9 mouse cellular contexts compared by ENCODE assay signal in the genomic region with DNA sequence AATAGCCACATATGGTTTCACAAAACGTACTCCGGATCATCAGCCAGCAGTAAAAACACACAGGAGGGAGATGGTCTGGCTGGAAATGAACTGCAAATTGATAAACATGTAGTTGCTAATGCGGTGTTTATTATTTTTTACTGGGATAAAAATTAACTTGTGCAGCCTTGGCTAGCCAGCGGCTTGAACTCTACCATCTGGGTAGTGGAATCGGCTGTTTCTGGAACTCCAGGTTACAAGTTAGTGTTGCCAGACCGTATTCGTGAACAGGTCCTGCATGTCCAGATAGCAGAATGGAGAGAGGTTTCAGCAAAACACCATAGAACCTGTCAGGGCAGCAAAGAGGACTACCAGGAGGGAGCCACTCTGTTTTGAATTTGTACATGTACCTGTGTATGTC.
DNase-seq lines count a peak whose midpoint lies in the region; ATAC-seq and TF ChIP-seq lines count a peak whose summit lies in the region.
"Had no signal": no experiment of that assay in that cellular context is flagged by ENCODE, and none has a peak within 500 bp of the region (broad histone marks: within the 10 kb centered on the region; RNA-seq: fewer than 3 reads in every experiment).

No protein-coding gene starts in this region.

- no peaks in the 10 kb centered on the region for H3K9me3 ChIP-seq in heart, embryonic 16.5 days (replicated peaks; ENCODE audit: control insufficient read depth, low read length)
- no peaks in the 10 kb centered on the region for H3K9me3 ChIP-seq in embryonic facial prominence, embryonic 15.5 days (replicated peaks)
- no peaks in the 10 kb centered on the region for H3K9me3 ChIP-seq in midbrain, postnatal 0 days (ENCODE audit: low read length)

- WGBS in heart, embryonic 16.5 days: 82% methylated on average over 7 of the region's 7 CpGs
- WGBS in embryonic facial prominence, embryonic 15.5 days: 65% methylated on average over 7 of the region's 7 CpGs
- WGBS in midbrain, postnatal 0 days: 86% methylated on average over 7 of the region's 7 CpGs

- no peak overlapping the region for H3K4me3 ChIP-seq in heart, embryonic 16.5 days (ENCODE audit: low read length)
- no peak overlapping the region for H3K4me3 ChIP-seq in embryonic facial prominence, embryonic 15.5 days (replicated peaks)
- H3K4me3 ChIP-seq in midbrain, postnatal 0 days (ENCODE audit: low read depth, low read length): no peak overlapping the region

- peaks cover 57% of the 10 kb centered on the region for H3K4me1 ChIP-seq in heart, embryonic 16.5 days (ENCODE audit: control insufficient read depth, insufficient read depth, low read length)
- H3K4me1 ChIP-seq in embryonic facial prominence, embryonic 15.5 days: peaks cover 46% of the 10 kb centered on the region
- H3K4me1 ChIP-seq in midbrain, postnatal 0 days (ENCODE audit: insufficient read depth, low read length): peaks cover 17% of the 10 kb centered on the region

- H3K27ac ChIP-seq in heart, embryonic 16.5 days (ENCODE audit: low read length): peak overlapping the region; percentile 71
- H3K27ac ChIP-seq in embryonic facial prominence, embryonic 15.5 days (replicated peaks): peak overlapping the region; percentile 91; the same call in 1 of the 2 replicates
- H3K27ac ChIP-seq in midbrain, postnatal 0 days (ENCODE audit: low read depth, low read length): peak overlapping the region; percentile 89; the same call in 1 of the 2 replicates
- H3K27ac ChIP-seq: liver, embryonic 14.5 days had no signal

- H3K4me2 ChIP-seq in heart, embryonic 16.5 days (ENCODE audit: low read depth, low read length): no peak overlapping the region
- H3K4me2 ChIP-seq in embryonic facial prominence, embryonic 15.5 days (replicated peaks): no peak overlapping the region
- H3K4me2 ChIP-seq in midbrain, postnatal 0 days (ENCODE audit: low read depth, low read length, poor library complexity, severe bottlenecking): no peak overlapping the region

- TF ChIP-seq CTCF in midbrain, postnatal 0 days (IDR thresholded peaks at IDR 0.05): no peak

- H3K27me3 ChIP-seq in heart, embryonic 16.5 days (ENCODE audit: control insufficient read depth, insufficient read depth, low read length): no peaks in the 10 kb centered on the region
- H3K27me3 ChIP-seq in embryonic facial prominence, embryonic 15.5 days: no peaks in the 10 kb centered on the region
- no peaks in the 10 kb centered on the region for H3K27me3 ChIP-seq in midbrain, postnatal 0 days (ENCODE audit: insufficient read depth, low read length)

- no peaks in the 10 kb centered on the region for H3K36me3 ChIP-seq in heart, embryonic 16.5 days (ENCODE audit: control insufficient read depth, insufficient read depth)
- H3K36me3 ChIP-seq in embryonic facial prominence, embryonic 15.5 days: no peaks in the 10 kb centered on the region
- no peaks in the 10 kb centered on the region for H3K36me3 ChIP-seq in midbrain, postnatal 0 days (ENCODE audit: insufficient read depth, low read length)

- no peak overlapping the region for H3K9ac ChIP-seq in heart, embryonic 16.5 days (ENCODE audit: low read length)
- no peak overlapping the region for H3K9ac ChIP-seq in embryonic facial prominence, embryonic 15.5 days
- H3K9ac ChIP-seq in midbrain, postnatal 0 days (replicated peaks; ENCODE audit: low read length, poor library complexity, severe bottlenecking): no peak overlapping the region
- H3K9ac ChIP-seq: liver, embryonic 14.5 days had no signal

- ATAC-seq in heart, embryonic 16.5 days (replicated peaks; ENCODE audit: extremely low read depth, insufficient read depth, low FRiP score): no peak
- no peak for ATAC-seq in embryonic facial prominence, embryonic 15.5 days (ENCODE audit: insufficient number of reproducible peaks, low FRiP score, low TSS enrichment, low read depth)
- ATAC-seq in midbrain, postnatal 0 days (ENCODE audit: low FRiP score): no peak

- DNase-seq in heart, postnatal 25 days (ENCODE audit: low spot score): no peak
- peak; percentile 47 for DNase-seq in kidney, postnatal 14 days
- DNase-seq in midbrain, postnatal 0 days (ENCODE audit: low spot score): no peak
- DNase-seq in urinary bladder, postnatal 25 days (ENCODE audit: low spot score): no peak
- DNase-seq in retina, embryonic 14.5 days (ENCODE audit: low spot score): no peak
- DNase-seq in testis, postnatal 10 days (ENCODE audit: low spot score): no peak

- intact Hi-C loops in heart, postnatal 25 days (cut with DNase I): loop anchor here (2.0 kb wide), 2 partner anchors 45 to 243 kb away; no protein-coding TSS in a partner anchor
